Mouse (Mus musculus): ENCODE results near the gene Sfswap.
"Not testable (repeated sequence)": the region's sequence is repeated elsewhere in the genome, so short reads cannot be mapped to it uniquely, and the experiment has no call there.

The Sfswap gene

GRCm38 (mm10) chr5:129500722-129501634 lies at the start of gene Sfswap:
Gene Sfswap (plus strand): TSS chr5:129501221.
- DNase-seq (ENCODE audit: low read depth, low spot score), result peak; percentile 87

DNA sequence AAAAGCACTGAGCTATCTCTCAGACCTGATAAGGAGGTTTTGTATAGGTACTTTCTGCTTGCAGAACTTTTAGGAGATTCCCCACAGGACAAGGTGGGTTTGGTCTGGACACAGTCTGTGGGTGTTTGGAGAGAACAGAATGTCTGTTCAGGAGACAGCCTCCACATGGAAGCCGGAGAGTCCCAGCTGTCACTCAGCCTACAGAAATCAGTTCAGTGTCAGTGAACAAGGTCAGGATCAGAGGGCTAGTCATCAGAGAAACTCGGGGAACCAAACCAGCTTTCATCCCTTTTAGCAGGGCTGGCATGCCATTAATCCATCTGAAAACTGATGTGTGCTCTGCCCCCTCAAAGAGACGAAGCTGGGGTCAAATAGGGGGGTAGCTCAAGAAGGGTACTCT lies 48.5 kb upstream of the Sfswap start:
- no peak for DNase-seq (ENCODE audit: low read depth, low spot score)

- DNase-seq (ENCODE audit: low read depth, low spot score), result peak; percentile 92
These were observed 46.1 kb upstream of the Sfswap start for GRCm38 (mm10) chr5:129454802-129455528.

DNA sequence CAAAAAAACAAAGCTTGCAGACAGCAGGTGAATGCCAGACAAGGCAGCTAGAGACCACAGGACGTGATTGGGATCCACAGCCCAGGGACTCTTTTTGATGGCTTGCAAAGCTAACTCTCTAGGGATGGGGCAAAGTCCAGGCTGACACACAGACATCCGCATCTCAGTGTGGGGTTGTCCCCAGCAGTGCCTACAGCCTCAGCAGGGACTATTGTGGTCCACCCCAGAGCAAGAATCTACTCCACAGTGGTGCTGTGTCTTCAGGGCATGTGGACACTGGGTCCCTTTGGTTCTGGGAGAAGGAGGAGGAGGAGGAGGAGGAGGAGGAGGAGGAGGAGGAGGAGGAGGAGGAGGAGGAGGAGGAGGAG lies 45.5 kb upstream of the Sfswap start:
- DNase-seq (ENCODE audit: low read depth, low spot score), result no peak

- DNase-seq (ENCODE audit: low read depth, low spot score), result no peak
These were observed 44.4 kb upstream of the Sfswap start for GRCm38 (mm10) chr5:129456579-129457140.

- DNase-seq (ENCODE audit: low read depth, low spot score), result no peak
These were observed 42.9 kb upstream of the Sfswap start for GRCm38 (mm10) chr5:129458109-129458508.

GRCm38 (mm10) chr5:129458541-129458940 lies 42.5 kb upstream of the Sfswap start:
- DNase-seq (ENCODE audit: low read depth, low spot score), result no peak

GRCm38 (mm10) chr5:129460798-129461476 lies 40.1 kb upstream of the Sfswap start:
- DNase-seq (ENCODE audit: low read depth, low spot score), result no peak

GRCm38 (mm10) chr5:129463648-129464047 lies 37.4 kb upstream of the Sfswap start:
- DNase-seq (ENCODE audit: low read depth, low spot score), result not testable (repeated sequence)

GRCm38 (mm10) chr5:129465788-129466187 lies 35.2 kb upstream of the Sfswap start:
- DNase-seq (ENCODE audit: low read depth, low spot score), result peak; percentile 74

DNA sequence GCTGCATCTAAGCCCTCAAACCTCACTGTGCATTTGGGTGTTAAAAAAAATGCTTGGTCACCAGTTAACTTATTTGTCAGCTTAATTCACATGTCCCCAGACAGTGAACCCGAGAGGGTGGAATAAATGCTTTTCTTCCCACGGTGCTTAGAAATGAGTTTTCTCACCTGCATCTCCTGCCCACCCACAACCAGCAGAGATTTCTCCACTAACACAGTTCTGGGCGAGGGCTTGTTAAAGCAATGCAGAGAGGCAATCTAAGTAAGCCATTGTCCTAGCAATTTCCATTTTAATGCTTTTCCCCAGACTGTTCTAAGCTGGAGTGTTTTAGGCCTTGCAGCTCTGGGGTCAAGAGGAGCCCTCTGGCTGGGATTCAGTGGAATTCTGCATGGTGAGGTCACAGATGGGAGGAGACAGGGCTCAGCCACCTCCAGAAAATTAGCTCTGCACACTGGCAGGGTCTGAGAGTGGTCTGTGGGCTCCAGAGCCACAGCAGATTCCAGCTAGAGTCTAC lies 25.4 kb upstream of the Sfswap start:
- no peak for DNase-seq (ENCODE audit: low read depth, low spot score)

GRCm38 (mm10) chr5:129489879-129490278 lies 11.1 kb upstream of the Sfswap start:
- no peak for DNase-seq (ENCODE audit: low read depth, low spot score)

DNA sequence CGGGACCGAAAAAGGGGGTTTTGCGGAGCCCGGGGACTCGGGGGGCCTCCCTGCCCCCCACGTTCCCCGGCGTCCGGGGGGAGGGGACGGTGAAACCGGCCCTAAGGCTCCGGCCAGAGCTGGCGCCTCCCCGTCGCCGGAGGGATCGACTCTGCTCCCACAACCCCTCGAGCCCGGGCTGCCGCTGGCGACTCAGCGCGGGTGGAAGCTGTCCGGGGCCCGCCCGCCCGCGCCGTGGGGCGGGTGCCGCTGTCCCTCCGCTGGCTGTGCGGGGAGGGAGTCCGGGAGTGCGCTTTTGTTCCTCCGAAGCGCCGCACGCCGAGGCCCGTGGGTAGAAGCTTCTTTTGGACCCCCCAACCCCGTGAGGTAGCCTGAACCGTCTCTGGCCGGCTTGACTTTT lies 650 bp downstream of the Sfswap start:
- no peak for DNase-seq (ENCODE audit: low read depth, low spot score)

DNA sequence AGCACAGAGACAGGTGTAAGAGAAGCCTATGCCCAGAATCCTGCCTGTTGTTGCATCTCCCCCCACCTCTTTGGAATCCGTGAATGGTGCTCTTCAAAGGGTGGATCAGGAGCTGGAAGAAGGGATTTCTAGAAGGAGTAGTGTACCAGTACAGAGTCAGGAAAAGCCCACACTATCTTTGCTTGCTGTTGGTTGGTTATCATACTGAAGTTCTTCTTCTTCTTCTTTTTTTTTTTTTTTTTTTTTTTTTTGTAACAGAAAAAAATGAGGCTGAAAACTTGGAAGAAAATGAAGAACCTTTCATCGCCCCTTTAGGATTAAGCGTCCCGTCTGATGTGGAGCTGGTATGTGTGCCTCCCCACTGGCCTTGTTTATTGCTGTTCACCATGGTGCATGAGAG lies 5.9 kb downstream of the Sfswap start:
- no peak for DNase-seq (ENCODE audit: low read depth, low spot score)

DNA sequence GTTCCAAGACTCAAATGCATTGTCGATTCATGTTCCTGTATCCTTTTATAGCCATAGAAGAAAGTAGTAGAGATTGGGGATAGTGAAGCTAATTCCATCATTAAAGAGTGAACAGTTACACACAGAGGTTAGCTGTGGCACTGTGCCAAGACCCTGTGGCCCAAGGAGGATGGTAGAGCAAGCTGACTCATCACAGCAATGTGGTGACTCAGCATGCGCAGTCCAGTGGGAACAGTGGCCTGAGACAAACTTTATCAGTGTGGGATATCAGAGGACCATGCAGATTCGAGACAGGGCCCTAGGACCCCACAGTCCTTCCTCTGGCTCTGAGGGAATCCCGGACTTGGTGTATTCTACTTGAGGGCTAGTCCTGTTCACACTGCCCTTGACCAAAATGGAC lies 17.2 kb downstream of the Sfswap start:
- DNase-seq (ENCODE audit: low read depth, low spot score), result no peak

DNA sequence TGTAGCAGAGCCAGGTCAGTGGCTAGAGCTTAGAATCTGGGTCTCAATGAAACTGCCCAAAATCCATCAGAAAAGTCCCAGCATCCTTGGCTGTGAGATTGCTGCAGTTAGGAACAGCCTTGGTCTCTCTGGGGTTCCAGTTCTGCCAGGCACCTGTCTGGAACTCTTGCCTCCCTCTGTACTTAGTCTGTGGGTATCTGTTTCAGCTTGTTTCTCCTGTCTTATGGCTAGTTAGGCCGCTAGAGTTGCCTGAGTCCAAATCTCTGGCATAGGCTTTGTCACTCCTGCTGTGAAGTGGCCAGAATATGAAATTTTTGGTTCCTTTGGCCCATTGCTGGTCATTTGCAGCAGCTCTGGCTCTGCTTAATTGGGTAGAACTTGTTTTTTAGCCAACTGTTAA lies 17.8 kb downstream of the Sfswap start:
- DNase-seq (ENCODE audit: low read depth, low spot score), result no peak

GRCm38 (mm10) chr5:129519591-129519990 lies 18.6 kb downstream of the Sfswap start:
- no peak for DNase-seq (ENCODE audit: low read depth, low spot score)

DNA sequence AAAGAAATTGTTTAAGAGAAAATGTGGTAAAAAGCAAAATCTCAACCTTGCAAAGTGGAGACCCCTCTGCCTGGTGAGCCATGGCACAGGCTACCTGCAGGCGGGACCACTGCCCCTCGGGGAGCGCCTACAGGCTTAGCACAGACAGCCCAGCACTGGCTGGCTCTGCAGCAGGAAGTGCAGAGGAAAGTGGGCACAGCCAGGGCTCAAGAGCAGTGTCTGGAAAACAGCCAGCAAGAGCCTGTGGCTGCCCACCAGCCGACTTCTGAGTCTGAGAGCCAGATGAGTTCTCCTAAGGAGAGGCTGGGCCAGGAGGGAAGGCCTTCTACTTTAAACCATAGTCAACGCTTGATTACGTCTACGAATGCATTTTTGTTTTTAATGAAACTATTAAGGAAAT lies 20.5 kb downstream of the Sfswap start:
- no peak for DNase-seq (ENCODE audit: low read depth, low spot score)

DNA sequence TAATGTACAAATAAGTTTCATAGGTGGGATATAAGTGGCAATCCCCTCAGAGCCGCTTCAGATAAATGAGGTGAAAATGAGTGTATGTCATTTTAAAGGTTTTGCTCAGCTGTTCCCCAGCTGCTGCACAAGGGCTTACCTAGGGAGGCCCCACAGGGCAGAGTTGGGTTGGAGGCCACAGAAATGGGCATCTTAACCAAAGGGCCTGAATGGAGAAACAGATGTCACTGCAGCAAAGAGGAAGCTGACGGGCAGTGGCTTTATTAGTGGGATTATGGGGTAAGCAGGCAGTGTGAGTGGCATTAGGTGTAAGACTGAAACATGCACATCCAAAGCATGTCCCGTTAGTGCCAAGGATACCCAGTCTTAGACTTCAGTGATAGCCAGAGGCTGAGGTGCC lies 20.9 kb downstream of the Sfswap start:
- DNase-seq (ENCODE audit: low read depth, low spot score), result no peak

DNA sequence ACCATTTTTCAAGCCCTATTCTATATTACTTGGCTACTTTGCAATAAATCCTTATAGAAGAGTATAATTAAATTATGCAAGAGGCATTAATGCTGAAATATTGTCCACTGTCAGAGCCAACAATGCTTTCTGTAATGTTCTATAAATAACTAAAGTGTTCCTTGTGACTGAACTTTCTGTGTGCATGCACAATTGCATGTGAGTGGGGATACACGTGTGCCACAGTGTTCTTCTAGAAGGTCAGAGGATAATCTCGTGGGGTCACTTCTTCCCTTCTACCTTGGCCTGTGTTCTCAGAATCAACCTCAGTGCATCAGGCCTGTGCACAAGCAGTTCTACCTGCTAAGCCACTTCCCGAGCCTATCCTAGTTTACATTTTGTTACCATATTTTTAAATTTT lies 22.1 kb downstream of the Sfswap start:
- DNase-seq (ENCODE audit: low read depth, low spot score), result no peak

GRCm38 (mm10) chr5:129524751-129525150 lies 23.7 kb downstream of the Sfswap start:
- no peak for DNase-seq (ENCODE audit: low read depth, low spot score)

GRCm38 (mm10) chr5:129527162-129527561 lies 26.1 kb downstream of the Sfswap start:
- DNase-seq (ENCODE audit: low read depth, low spot score), result no peak
